Mouse (Mus musculus): ENCODE measurements around the gene Aldh3b3. TPM values are rescaled to one million over a fixed set of nuclear protein-coding genes. Genes with fewer than 3 reads are reported as not detected.

Gene Aldh3b3
- total and polyA plus RNA-seq, 2 experiments from 2014 or later = 0.29 TPM; not detected in 1

- peak overlapping the region; percentile 49; the same call in 1 of the 2 replicates for H3K27ac ChIP-seq (ENCODE audit: low read depth)
- H3K4me2 ChIP-seq (ENCODE audit: low read depth, low read length) = peak overlapping the region; percentile 92
- TF ChIP-seq EP300 (IDR thresholded peaks at IDR 0.05; ENCODE audit: low read depth) = no peak
- no peak for TF ChIP-seq CTCF (IDR thresholded peaks at IDR 0.05; ENCODE audit: low read depth)
- peak; percentile 57 for ATAC-seq (ENCODE audit: insufficient read depth, low read depth)
- H3K27me3 ChIP-seq (ENCODE audit: control insufficient read depth, insufficient read depth, low read length) = no peaks in the 10 kb centered on the region
- 6% methylated on average over 22 of the region's 22 CpGs for WGBS
- H3K9ac ChIP-seq (replicated peaks; ENCODE audit: low read depth, low read length) = peak overlapping the region; percentile 61
- H3K9me3 ChIP-seq (replicated peaks; ENCODE audit: control insufficient read depth, low read length) = no peaks in the 10 kb centered on the region
- no peaks in the 10 kb centered on the region for H3K36me3 ChIP-seq (replicated peaks; ENCODE audit: control insufficient read depth, insufficient read depth, low read length)
- peak overlapping the region; percentile 65 for H3K4me3 ChIP-seq (ENCODE audit: low read depth, low read length)
- DNase-seq (ENCODE audit: low spot score) = peak; percentile 70
- H3K4me1 ChIP-seq (ENCODE audit: control insufficient read depth, insufficient read depth) = peaks cover 12% of the 10 kb centered on the region; the same call in 1 of the 2 replicates
Measured at GRCm38 (mm10) chr19:3935896-3936850, 22.3 kb upstream of the Aldh3b3 start.

DNA sequence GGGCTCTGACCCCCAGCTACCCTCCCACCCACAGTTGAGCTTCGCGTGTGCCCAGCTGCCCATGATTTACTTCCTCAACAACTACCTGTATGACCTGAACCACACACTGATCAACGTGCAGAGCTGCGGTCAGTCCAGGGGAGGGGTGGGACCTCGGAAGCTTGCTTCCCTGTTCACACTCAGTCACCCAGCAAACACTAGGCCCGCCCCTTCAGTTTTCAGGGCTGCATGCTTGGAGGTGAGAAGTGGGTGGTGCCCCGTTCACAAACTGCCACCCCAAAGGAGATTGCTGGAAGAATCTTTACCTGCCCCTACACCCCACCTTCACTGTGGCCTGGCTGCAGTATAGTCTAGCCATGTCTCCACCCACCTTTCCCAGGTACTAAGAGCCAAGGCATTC is 16.1 kb upstream of the Aldh3b3 start:
- no peak overlapping the region for H3K4me3 ChIP-seq (ENCODE audit: low read depth, low read length)
- H3K4me2 ChIP-seq (ENCODE audit: low read depth, low read length) = no peak overlapping the region
- no peak overlapping the region for H3K27ac ChIP-seq (ENCODE audit: low read depth)
- TF ChIP-seq CTCF (IDR thresholded peaks at IDR 0.05; ENCODE audit: low read depth) = no peak
- TF ChIP-seq EP300 (IDR thresholded peaks at IDR 0.05; ENCODE audit: low read depth) = no peak
- H3K9me3 ChIP-seq (replicated peaks; ENCODE audit: control insufficient read depth, low read length) = no peaks in the 10 kb centered on the region
- no peaks in the 10 kb centered on the region for H3K36me3 ChIP-seq (replicated peaks; ENCODE audit: control insufficient read depth, insufficient read depth, low read length)
- H3K9ac ChIP-seq (replicated peaks; ENCODE audit: low read depth, low read length) = no peak overlapping the region
- H3K27me3 ChIP-seq (ENCODE audit: control insufficient read depth, insufficient read depth, low read length) = no peaks in the 10 kb centered on the region
- no peak for DNase-seq (ENCODE audit: low spot score)
- no peak for ATAC-seq (ENCODE audit: insufficient read depth, low read depth)
- WGBS = 79% methylated on average over 7 of the region's 7 CpGs
- H3K4me1 ChIP-seq (ENCODE audit: control insufficient read depth, insufficient read depth) = 0 out of 2 replicates have a peak, but pooled peaks cover 6% of the 10 kb centered on the region

GRCm38 (mm10) chr19:3942986-3943735 is 15.3 kb upstream of the Aldh3b3 start:
- H3K9ac ChIP-seq (replicated peaks; ENCODE audit: low read depth, low read length) = no peak overlapping the region
- H3K9me3 ChIP-seq (replicated peaks; ENCODE audit: control insufficient read depth, low read length) = no peaks in the 10 kb centered on the region
- H3K4me3 ChIP-seq (ENCODE audit: low read depth, low read length) = no peak overlapping the region
- H3K4me1 ChIP-seq (ENCODE audit: control insufficient read depth, insufficient read depth) = 0 out of 2 replicates have a peak, but pooled peaks cover 6% of the 10 kb centered on the region
- WGBS = 21% methylated on average over 27 of the region's 27 CpGs
- H3K27ac ChIP-seq (ENCODE audit: low read depth) = no peak overlapping the region
- H3K36me3 ChIP-seq (replicated peaks; ENCODE audit: control insufficient read depth, insufficient read depth, low read length) = 0 out of 2 replicates have a peak, but pooled peaks cover under 1% of the 10 kb centered on the region
- H3K27me3 ChIP-seq (ENCODE audit: control insufficient read depth, insufficient read depth, low read length) = no peaks in the 10 kb centered on the region
- peak overlapping the region; percentile 38; the same call in 1 of the 2 replicates for H3K4me2 ChIP-seq (ENCODE audit: low read depth, low read length)
- no peak for DNase-seq (ENCODE audit: low spot score)
- ATAC-seq (ENCODE audit: insufficient read depth, low read depth) = no peak
- TF ChIP-seq EP300 (IDR thresholded peaks at IDR 0.05; ENCODE audit: low read depth) (no peak), CTCF (IDR thresholded peaks at IDR 0.05; ENCODE audit: low read depth) (no peak)

DNA sequence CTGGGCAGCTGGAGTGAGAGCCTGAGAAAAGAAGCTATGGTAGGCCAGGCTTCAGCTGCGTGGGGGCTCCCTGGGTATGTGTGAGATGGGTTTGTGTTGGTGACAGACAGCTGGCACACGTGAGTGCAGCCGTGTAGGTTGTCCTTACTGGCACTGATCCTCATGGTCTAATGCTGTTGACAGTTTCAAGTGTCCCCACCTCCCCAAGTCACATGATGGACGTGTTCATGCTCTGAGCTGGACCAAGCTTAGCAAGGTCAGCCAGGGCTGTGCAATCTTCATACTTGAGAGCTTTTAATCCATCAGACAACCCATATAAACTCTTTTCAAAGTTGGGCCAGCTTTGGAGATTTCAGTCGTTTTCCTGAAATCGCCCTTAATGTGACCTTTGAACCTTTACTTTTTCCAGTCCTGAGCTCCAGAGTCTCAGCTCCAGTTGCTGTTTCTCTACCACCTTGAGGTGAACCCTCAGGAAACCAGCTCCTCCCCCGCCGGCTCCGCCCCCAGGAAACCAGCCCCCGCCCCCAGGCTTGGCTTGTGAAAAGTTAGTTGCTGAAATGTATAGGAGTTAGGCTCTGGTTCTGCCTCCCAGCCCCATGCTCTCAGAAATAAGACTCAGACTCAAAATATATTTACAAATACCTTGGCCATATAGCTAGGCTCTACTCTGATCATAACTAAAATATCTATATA is 12.4 kb upstream of the Aldh3b3 start:
- no peaks in the 10 kb centered on the region for H3K27me3 ChIP-seq (ENCODE audit: control insufficient read depth, insufficient read depth, low read length)
- TF ChIP-seq EP300 (IDR thresholded peaks at IDR 0.05; ENCODE audit: low read depth) (peak; percentile 68), CTCF (IDR thresholded peaks at IDR 0.05; ENCODE audit: low read depth) (no peak)
- H3K9ac ChIP-seq (replicated peaks; ENCODE audit: low read depth, low read length) = no peak overlapping the region
- no peaks in the 10 kb centered on the region for H3K9me3 ChIP-seq (replicated peaks; ENCODE audit: control insufficient read depth, low read length)
- no peak overlapping the region for H3K4me2 ChIP-seq (ENCODE audit: low read depth, low read length)
- 12% methylated on average over 10 of the region's 10 CpGs for WGBS
- no peak overlapping the region for H3K4me3 ChIP-seq (ENCODE audit: low read depth, low read length)
- ATAC-seq (ENCODE audit: insufficient read depth, low read depth) (peak; percentile 93), DNase-seq (ENCODE audit: low spot score) (peak; percentile 72)
- peak overlapping the region; percentile 63 for H3K27ac ChIP-seq (ENCODE audit: low read depth)
- H3K36me3 ChIP-seq (replicated peaks; ENCODE audit: control insufficient read depth, insufficient read depth, low read length) = peaks cover 6% of the 10 kb centered on the region; the same call in 1 of the 2 replicates
- H3K4me1 ChIP-seq (ENCODE audit: control insufficient read depth, insufficient read depth) = 0 out of 2 replicates have a peak, but pooled peaks cover 6% of the 10 kb centered on the region

DNA sequence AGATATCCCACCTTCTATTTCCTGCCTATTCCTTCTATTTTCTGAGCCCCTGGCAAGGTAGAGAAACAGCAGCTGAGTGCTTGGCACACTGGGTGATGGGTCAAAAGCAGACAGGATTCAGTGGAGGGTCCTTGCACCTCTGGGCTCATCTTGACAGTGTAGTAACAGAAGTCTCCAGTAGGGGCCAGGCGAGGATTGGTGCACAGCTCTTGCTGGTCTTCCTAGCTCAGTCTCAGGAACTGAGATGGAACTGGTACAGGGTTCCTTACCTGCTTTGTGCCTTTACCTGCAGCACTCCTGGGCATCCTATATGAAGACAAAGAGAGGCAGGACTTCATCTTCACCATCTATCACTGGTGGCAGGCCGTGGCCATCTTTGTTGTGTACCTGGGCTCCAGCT is 11.7 kb upstream of the Aldh3b3 start:
- DNase-seq (ENCODE audit: low spot score) (peak; percentile 53), ATAC-seq (ENCODE audit: insufficient read depth, low read depth) (peak; percentile 66)
- WGBS = 14% methylated on average over 2 of the region's 2 CpGs
- Histone ChIP-seq H3K27me3 (ENCODE audit: control insufficient read depth, insufficient read depth, low read length) (no peaks in the 10 kb centered on the region), H3K9me3 (replicated peaks; ENCODE audit: control insufficient read depth, low read length) (no peaks in the 10 kb centered on the region), H3K4me2 (ENCODE audit: low read depth, low read length) (no peak overlapping the region), H3K9ac (replicated peaks; ENCODE audit: low read depth, low read length) (no peak overlapping the region), H3K27ac (ENCODE audit: low read depth) (peak overlapping the region; percentile 63), H3K4me3 (ENCODE audit: low read depth, low read length) (no peak overlapping the region), H3K36me3 (replicated peaks; ENCODE audit: control insufficient read depth, insufficient read depth, low read length) (peaks cover 6% of the 10 kb centered on the region; the same call in 1 of the 2 replicates), H3K4me1 (ENCODE audit: control insufficient read depth, insufficient read depth) (0 out of 2 replicates have a peak, but pooled peaks cover 6% of the 10 kb centered on the region)
- peak; percentile 94 for TF ChIP-seq CTCF (IDR thresholded peaks at IDR 0.05; ENCODE audit: low read depth)
- TF ChIP-seq EP300 (IDR thresholded peaks at IDR 0.05; ENCODE audit: low read depth) = no peak

Data from heart, postnatal 0 days (tissue).